Mouse (Mus musculus) midbrain, embryonic 14.5 days (tissue): Measurements from ENCODE around the gene Ezh1. TPM values are rescaled to one million over a fixed set of nuclear protein-coding genes. Genes with fewer than 3 reads are reported as not detected.
"Not testable (repeated sequence)": the region's sequence is repeated elsewhere in the genome, so short reads cannot be mapped to it uniquely, and the experiment has no call there.

Experiments used
- ATAC-seq: fragments of 200-750 bp; cut with Nextera tagmentation; 2 replicates; pipeline ENCODE4 v1.8.0; 2017; ENCODE audit warnings: moderate number of reproducible peaks, moderate library complexity; ENCODE audit not compliant: low FRiP score, low TSS enrichment
- DNase-seq: peaks from one replicate; pipeline ENCODE4 v3.0.0-alpha.2; 2015
- H3K27ac ChIP-seq: fragments of 300-500 bp; sonication (generic); replicated peaks from 2 replicates; pipeline ENCODE4 v1.5.1; 2014; ENCODE audit warnings: mild to moderate bottlenecking, low read depth, low read length, moderate library complexity
- H3K27me3 ChIP-seq: fragments of 300-500 bp; sonication (generic); 2 replicates; pipeline ENCODE4 v1.6.1; 2014; ENCODE audit warnings: low read length, control low read depth, mixed read lengths; ENCODE audit not compliant: control insufficient read depth, insufficient read depth
- H3K36me3 ChIP-seq: fragments of 300-500 bp; sonication (generic); 2 replicates; pipeline ENCODE4 v1.6.1; 2014; ENCODE audit warnings: low read length, control low read depth; ENCODE audit not compliant: control insufficient read depth, insufficient read depth
- H3K4me1 ChIP-seq: fragments of 300-500 bp; sonication (generic); 2 replicates; pipeline ENCODE4 v1.6.1; 2014; ENCODE audit warnings: mild to moderate bottlenecking, antibody characterized with exemption, low read length, control low read depth; ENCODE audit not compliant: control insufficient read depth, insufficient read depth
- H3K4me2 ChIP-seq: fragments of 300-500 bp; sonication (generic); 2 replicates; pipeline ENCODE4 v1.6.1; 2014; ENCODE audit warnings: mild to moderate bottlenecking, low read length, moderate library complexity
- H3K4me3 ChIP-seq: fragments of 300-500 bp; sonication (generic); replicated peaks from 2 replicates; pipeline ENCODE4 v1.5.1; 2014; ENCODE audit warnings: low read depth, low read length
- H3K9ac ChIP-seq: fragments of 300-500 bp; sonication (generic); replicated peaks from 2 replicates; pipeline ENCODE4 v1.6.1; 2014; ENCODE audit warnings: mild to moderate bottlenecking, low read length, moderate library complexity
- H3K9me3 ChIP-seq: fragments of 300-500 bp; sonication (generic); 2 replicates; pipeline ENCODE4 v1.6.1; 2016; ENCODE audit warnings: low read length, control low read depth, mixed read lengths; ENCODE audit not compliant: control insufficient read depth
- WGBS: fragments of 180-500 bp; shearing (Covaris S2); extraction: QIAGEN DNeasy Blood & Tissue Kit; methylation state at CpG from one replicate; pipeline ENCODE4 v1.1.7; 2014; 5-methylcytosine and 5-hydroxymethylcytosine counted together
- polyA plus RNA-seq: library from polyadenylated mRNA; unstranded; fragments of >200 nt; fragmentation: Nextera tagmentation; extraction: Ambion mirVana; gene quantifications from 2 replicates; pipeline ENCODE4 v1.2.1, GENCODE M21; 2014

The Ezh1 gene
- polyA plus RNA-seq, 1 experiment from 2014 or later: 25.1 TPM

- H3K4me2 ChIP-seq, H3K4me3 ChIP-seq, DNase-seq, H3K9me3 ChIP-seq, H3K27ac ChIP-seq, H3K9ac ChIP-seq, ATAC-seq: not testable (repeated sequence)
- whole genome bisulfite sequencing: 89% methylated on average over 8 of the region's 10 CpGs
- Histone ChIP-seq H3K36me3 (peaks cover 29% of the 10 kb centered on the region), H3K4me1 (peaks cover 21% of the 10 kb centered on the region), H3K27me3 (peaks cover 28% of the 10 kb centered on the region)
Observed at GRCm38 (mm10) chr11:101160151-101160550, 66.1 kb downstream of the Ezh1 start.

GRCm38 (mm10) chr11:101155728-101156371 lies 70.4 kb downstream of the Ezh1 start, which contains the start of gene Tubg2:
Gene Tubg2 (plus strand): TSS chr11:101155907.
- H3K27me3 ChIP-seq: no peaks in the 10 kb centered on the region; the same call in 1 of the 2 replicates
- peaks cover 15% of the 10 kb centered on the region for H3K4me1 ChIP-seq
- WGBS: 1% methylated on average over 36 of the region's 36 CpGs
- ATAC-seq: peak; percentile 72
- H3K4me3 ChIP-seq: peak within 1 kb of the TSS; percentile 40
- peak within 1 kb of the TSS; percentile 77 for H3K9ac ChIP-seq
- H3K27ac ChIP-seq: peak within 1 kb of the TSS; percentile 93
- peak within 1 kb of the TSS; percentile 76 for H3K4me2 ChIP-seq
- H3K9me3 ChIP-seq: no peaks in the 10 kb centered on the region
- peak; percentile 93 for DNase-seq
- H3K36me3 ChIP-seq: no peaks in the 10 kb centered on the region

- WGBS: 71% methylated on average over 6 of the region's 6 CpGs
- ATAC-seq: no peak
- no peak overlapping the region for H3K4me3 ChIP-seq
Observed at GRCm38 (mm10) chr11:101155151-101155550, 71.1 kb downstream of the Ezh1 start.

GRCm38 (mm10) chr11:101154648-101155047 lies 71.6 kb downstream of the Ezh1 start:
- H3K9ac ChIP-seq: no peak overlapping the region
- DNase-seq (no peak), ATAC-seq (no peak)
- no peaks in the 10 kb centered on the region for H3K36me3 ChIP-seq
- H3K4me1 ChIP-seq: peaks cover 15% of the 10 kb centered on the region
- no peak overlapping the region for H3K4me3 ChIP-seq
- no peak overlapping the region for H3K4me2 ChIP-seq
- H3K27me3 ChIP-seq: no peaks in the 10 kb centered on the region; the same call in 1 of the 2 replicates
- no peak overlapping the region for H3K27ac ChIP-seq
- no peaks in the 10 kb centered on the region for H3K9me3 ChIP-seq

More at GRCm38 (mm10) chr11:101155151-101155550, 71.1 kb downstream of the Ezh1 start:
- H3K9me3 ChIP-seq: no peaks in the 10 kb centered on the region
- H3K27ac ChIP-seq: peak overlapping the region; percentile 93
- H3K4me1 ChIP-seq: peaks cover 15% of the 10 kb centered on the region
- DNase-seq: no peak
- no peak overlapping the region; the same call in 1 of the 2 replicates for H3K9ac ChIP-seq
- no peaks in the 10 kb centered on the region for H3K36me3 ChIP-seq
- peak overlapping the region; percentile 76 for H3K4me2 ChIP-seq
- H3K27me3 ChIP-seq: no peaks in the 10 kb centered on the region; the same call in 1 of the 2 replicates

GRCm38 (mm10) chr11:101152825-101153224 lies 73.4 kb downstream of the Ezh1 start:
- H3K4me1 ChIP-seq: peaks cover 15% of the 10 kb centered on the region
- H3K27ac ChIP-seq: no peak overlapping the region
- H3K4me3 ChIP-seq: no peak overlapping the region
- WGBS: 78% methylated on average over 1 of the region's 1 CpGs
- no peaks in the 10 kb centered on the region; the same call in 1 of the 2 replicates for H3K27me3 ChIP-seq
- no peak overlapping the region for H3K9ac ChIP-seq
- H3K4me2 ChIP-seq: no peak overlapping the region
- H3K9me3 ChIP-seq: no peaks in the 10 kb centered on the region
- no peak for ATAC-seq
- DNase-seq: no peak
- H3K36me3 ChIP-seq: no peaks in the 10 kb centered on the region

- no peak overlapping the region for H3K4me3 ChIP-seq
- ATAC-seq (no peak), DNase-seq (no peak)
- H3K9ac ChIP-seq: no peak overlapping the region
- H3K4me2 ChIP-seq: no peak overlapping the region
- WGBS: 57% methylated on average over 2 of the region's 2 CpGs
- no peaks in the 10 kb centered on the region for H3K9me3 ChIP-seq
- H3K27ac ChIP-seq: no peak overlapping the region
- no peaks in the 10 kb centered on the region for H3K27me3 ChIP-seq
- H3K36me3 ChIP-seq: no peaks in the 10 kb centered on the region
- peaks cover 18% of the 10 kb centered on the region for H3K4me1 ChIP-seq
Observed at GRCm38 (mm10) chr11:101151063-101151462, 75.2 kb downstream of the Ezh1 start.

- peak; percentile 57 for DNase-seq
- Histone ChIP-seq H3K9ac (no peak overlapping the region), H3K4me2 (no peak overlapping the region), H3K4me3 (no peak overlapping the region), H3K27me3 (no peaks in the 10 kb centered on the region), H3K27ac (peak overlapping the region; percentile 32; the same call in 1 of the 2 replicates), H3K4me1 (peaks cover 13% of the 10 kb centered on the region), H3K36me3 (no peaks in the 10 kb centered on the region), H3K9me3 (no peaks in the 10 kb centered on the region)
- ATAC-seq: no peak
- WGBS: 63% methylated on average over 9 of the region's 9 CpGs
Observed at GRCm38 (mm10) chr11:101149178-101150105, 76.8 kb downstream of the Ezh1 start.

GRCm38 (mm10) chr11:101148751-101149150 lies 77.5 kb downstream of the Ezh1 start:
- 64% methylated on average over 10 of the region's 10 CpGs for WGBS
- Histone ChIP-seq H3K36me3 (no peaks in the 10 kb centered on the region), H3K9ac (no peak overlapping the region), H3K4me1 (peaks cover 14% of the 10 kb centered on the region), H3K4me3 (no peak overlapping the region), H3K27ac (no peak overlapping the region), H3K9me3 (no peaks in the 10 kb centered on the region), H3K4me2 (no peak overlapping the region), H3K27me3 (no peaks in the 10 kb centered on the region)
- no peak for ATAC-seq
- no peak for DNase-seq
